Mouse (Mus musculus) midbrain, embryonic 10.5 days (tissue): Measurements from ENCODE around the gene Abat. TPM values are rescaled to one million over a fixed set of nuclear protein-coding genes. Genes with fewer than 3 reads are reported as not detected.
"Not testable (repeated sequence)": the region's sequence is repeated elsewhere in the genome, so short reads cannot be mapped to it uniquely, and the experiment has no call there.

Experiments
- DNase-seq: peaks from one replicate; pipeline ENCODE4 v3.0.0-alpha.2; 2017; ENCODE audit warnings: low spot score
- H3K27ac ChIP-seq: fragments of 300-500 bp; sonication (generic); replicated peaks from 2 replicates; pipeline ENCODE4 v1.5.1; 2016; ENCODE audit warnings: mild to moderate bottlenecking
- H3K27me3 ChIP-seq: fragments of 300-500 bp; sonication (generic); 2 replicates; pipeline ENCODE4 v1.6.1; 2016; ENCODE audit warnings: low read depth, mild to moderate bottlenecking; ENCODE audit not compliant: poor library complexity, severe bottlenecking
- H3K36me3 ChIP-seq: fragments of 300-500 bp; sonication (generic); 2 replicates; pipeline ENCODE4 v1.6.1; 2016; ENCODE audit warnings: mild to moderate bottlenecking, moderate library complexity
- H3K4me1 ChIP-seq: fragments of 300-500 bp; sonication (generic); 2 replicates; pipeline ENCODE4 v1.6.1; 2016
- H3K4me3 ChIP-seq: fragments of 300-500 bp; sonication (generic); 2 replicates; pipeline ENCODE4 v1.5.1; 2016; ENCODE audit warnings: mild to moderate bottlenecking, moderate library complexity
- H3K9me3 ChIP-seq: fragments of 300-500 bp; sonication (generic); replicated peaks from 2 replicates; pipeline ENCODE4 v1.6.1; 2016; ENCODE audit warnings: mild to moderate bottlenecking
- WGBS: fragments of 180-500 bp; shearing (Covaris S2); methylation state at CpG from one replicate; pipeline ENCODE4 v1.1.7; 2016; 5-methylcytosine and 5-hydroxymethylcytosine counted together
- polyA plus RNA-seq: library from polyadenylated mRNA; unstranded; fragments of >200 nt; fragmentation: Nextera tagmentation; extraction: Ambion mirVana; gene quantifications from 2 replicates; pipeline ENCODE4 v1.2.1, GENCODE M21; 2016

The Abat gene
- polyA plus RNA-seq, 1 experiment from 2014 or later = 16.4 TPM

DNA sequence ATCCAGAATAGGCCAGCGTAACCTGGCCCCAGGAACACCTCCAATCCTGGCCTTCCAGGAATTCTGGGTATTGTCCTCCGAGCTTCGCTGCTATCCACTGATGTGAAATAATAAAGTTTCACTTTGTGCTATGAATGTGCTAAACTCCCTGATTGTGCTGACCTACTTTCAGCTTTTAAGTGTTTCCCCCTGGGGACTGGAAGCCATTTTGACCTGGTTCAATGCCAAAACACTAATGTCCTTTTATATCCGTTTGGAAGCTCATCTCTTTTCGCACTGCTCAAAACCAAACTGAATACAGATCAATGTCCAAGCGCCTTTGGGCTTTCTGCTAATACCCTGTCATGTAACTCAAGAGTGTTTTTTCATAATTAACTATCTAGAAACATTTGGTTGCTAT lies 22.2 kb downstream of the Abat start:
- Histone ChIP-seq H3K27me3 (no peaks in the 10 kb centered on the region; the same call in 1 of the 2 replicates), H3K9me3 (no peaks in the 10 kb centered on the region), H3K4me3 (no peak overlapping the region), H3K27ac (no peak overlapping the region), H3K36me3 (0 out of 2 replicates have a peak, but pooled peaks cover 3% of the 10 kb centered on the region), H3K4me1 (peaks cover 25% of the 10 kb centered on the region)
- WGBS = 89% methylated on average over 6 of the region's 6 CpGs
- no peak for DNase-seq

DNA sequence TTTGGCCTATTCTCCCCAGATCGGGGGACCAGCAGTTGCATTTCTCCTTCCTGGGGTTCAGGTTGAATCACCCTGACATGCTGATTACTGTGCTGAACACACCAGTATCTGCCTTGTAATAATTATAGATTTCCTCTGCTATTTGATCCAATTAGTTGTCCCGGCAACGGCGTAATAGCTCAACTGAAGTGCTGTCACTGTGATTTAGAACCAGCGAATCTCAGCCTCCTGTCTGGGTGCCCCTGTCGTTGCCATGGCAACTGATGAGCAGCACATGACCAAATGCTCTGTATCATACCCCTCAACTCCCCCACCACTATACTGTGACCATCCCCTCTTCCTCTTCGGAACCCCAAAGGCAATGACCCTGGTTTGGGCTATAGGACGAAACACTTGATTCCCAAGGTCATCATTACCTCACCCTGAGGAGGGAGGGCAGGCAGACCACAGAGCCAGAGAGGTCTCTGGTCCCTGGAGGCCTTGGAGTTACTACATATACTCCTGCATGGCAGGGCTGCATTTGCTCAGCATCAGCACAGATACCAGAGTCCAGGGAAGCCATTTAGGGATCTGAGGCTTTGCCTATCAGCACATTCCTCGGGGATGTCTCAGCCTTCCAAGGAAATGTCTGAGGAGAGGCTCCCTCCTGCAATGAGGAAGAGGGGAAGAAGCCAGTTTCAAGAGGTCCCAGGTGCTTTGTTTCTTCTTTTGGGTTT lies 26.1 kb downstream of the Abat start:
- no peak overlapping the region for H3K4me3 ChIP-seq
- peak; percentile 62 for DNase-seq
- H3K27me3 ChIP-seq = peaks cover 7% of the 10 kb centered on the region; the same call in 1 of the 2 replicates
- H3K36me3 ChIP-seq = no peaks in the 10 kb centered on the region
- no peaks in the 10 kb centered on the region for H3K9me3 ChIP-seq
- WGBS = 60% methylated on average over 9 of the region's 9 CpGs
- H3K27ac ChIP-seq = peak overlapping the region; percentile 53
- H3K4me1 ChIP-seq = peaks cover 26% of the 10 kb centered on the region

DNA sequence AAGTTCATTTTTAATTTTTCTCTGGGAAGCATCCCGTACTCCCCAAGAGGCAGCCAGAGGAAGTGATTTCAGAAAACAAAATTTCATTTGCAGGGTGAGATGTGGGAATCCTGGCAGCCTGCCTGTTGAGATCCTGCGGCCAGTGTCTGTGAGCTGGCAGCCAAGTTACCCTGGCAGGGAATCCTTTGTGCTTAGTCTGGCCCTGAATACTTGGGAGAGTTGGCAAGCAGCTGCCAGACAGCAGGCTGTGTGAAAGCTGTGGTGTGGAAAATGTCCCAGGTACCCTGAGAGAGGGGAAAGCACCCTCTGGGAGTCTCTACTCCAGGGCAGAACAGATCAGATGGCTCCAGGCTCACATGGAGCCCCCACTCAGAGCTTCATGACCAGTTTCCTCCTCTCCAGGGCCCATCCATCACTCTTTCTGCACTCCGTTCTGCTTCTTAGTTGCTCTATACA lies 27.7 kb downstream of the Abat start:
- Histone ChIP-seq H3K36me3 (no peaks in the 10 kb centered on the region), H3K27me3 (peaks cover 7% of the 10 kb centered on the region; the same call in 1 of the 2 replicates), H3K4me1 (peaks cover 26% of the 10 kb centered on the region), H3K27ac (no peak overlapping the region), H3K4me3 (no peak overlapping the region), H3K9me3 (no peaks in the 10 kb centered on the region)
- DNase-seq = no peak
- 85% methylated on average over 3 of the region's 3 CpGs for WGBS

DNA sequence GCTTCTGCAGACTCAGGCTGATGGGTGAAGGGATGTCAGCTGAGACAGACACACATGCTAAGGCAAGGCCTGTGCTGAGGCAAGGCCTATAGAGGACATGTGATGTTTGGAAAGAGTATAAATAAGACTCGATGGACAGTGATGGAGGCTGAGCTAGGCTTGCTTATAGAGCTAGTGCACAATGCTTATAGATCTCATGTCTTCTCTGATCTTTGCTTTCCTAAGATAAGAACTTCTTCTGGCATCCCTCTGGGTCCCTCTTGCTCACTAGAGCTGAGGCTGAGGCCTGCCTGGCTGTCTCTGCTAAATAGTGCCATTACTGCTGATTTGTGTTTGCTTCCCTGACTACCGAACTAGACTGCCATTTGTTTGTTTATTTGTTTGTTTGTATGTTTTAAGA lies 34.6 kb downstream of the Abat start:
- H3K27me3 ChIP-seq = no peaks in the 10 kb centered on the region
- no peaks in the 10 kb centered on the region for H3K4me1 ChIP-seq
- H3K27ac ChIP-seq = no peak overlapping the region
- 86% methylated on average over 2 of the region's 2 CpGs for WGBS
- H3K9me3 ChIP-seq = no peaks in the 10 kb centered on the region
- no peak for DNase-seq
- H3K4me3 ChIP-seq = no peak overlapping the region
- H3K36me3 ChIP-seq = 0 out of 2 replicates have a peak, but pooled peaks cover 5% of the 10 kb centered on the region

DNA sequence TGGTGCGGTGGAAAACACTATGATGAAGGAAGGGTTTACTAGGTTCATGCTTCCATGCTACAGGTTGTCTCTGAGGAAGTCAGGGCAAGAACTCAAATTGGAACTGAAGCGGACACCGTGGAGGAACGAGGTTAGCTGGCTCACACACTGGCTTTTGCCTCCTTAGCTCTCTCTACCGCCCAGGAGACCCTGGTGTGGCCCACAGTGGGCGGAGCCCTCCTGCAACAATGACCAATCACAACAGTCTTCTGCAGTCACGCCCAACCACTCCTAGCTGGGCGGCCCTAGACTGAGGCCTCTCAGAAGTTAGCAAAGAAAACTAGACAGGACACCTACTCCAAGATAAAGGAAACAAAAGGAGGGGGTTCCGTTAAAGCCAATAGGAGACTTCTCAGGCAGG lies 36.3 kb downstream of the Abat start:
- no peak for DNase-seq
- Histone ChIP-seq H3K4me3 (no peak overlapping the region), H3K36me3 (0 out of 2 replicates have a peak, but pooled peaks cover 5% of the 10 kb centered on the region), H3K27me3 (no peaks in the 10 kb centered on the region), H3K4me1 (no peaks in the 10 kb centered on the region), H3K9me3 (no peaks in the 10 kb centered on the region), H3K27ac (no peak overlapping the region)
- WGBS = 68% methylated on average over 9 of the region's 9 CpGs

DNA sequence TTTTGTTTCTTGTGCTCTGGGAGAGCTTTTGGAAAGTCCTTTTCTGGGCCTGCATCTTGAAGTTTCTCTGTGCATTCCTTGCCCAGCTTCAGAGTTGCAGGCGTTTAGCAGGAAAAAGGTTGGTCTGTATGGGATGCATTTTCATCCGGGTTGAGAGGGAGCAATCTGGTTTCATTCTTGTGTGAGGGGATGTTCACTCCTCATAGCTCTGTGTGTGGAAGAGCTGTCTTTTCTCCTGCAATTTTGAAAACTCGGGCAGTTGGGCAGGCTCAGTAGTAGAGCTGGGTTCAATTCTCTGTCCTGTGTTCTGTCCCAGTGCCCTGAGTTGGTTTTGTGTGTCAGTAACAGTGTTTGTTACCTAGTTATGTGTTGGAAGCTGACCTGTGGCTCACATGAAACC lies 41.1 kb downstream of the Abat start:
- 89% methylated on average over 3 of the region's 3 CpGs for WGBS
- no peaks in the 10 kb centered on the region for H3K27me3 ChIP-seq
- no peaks in the 10 kb centered on the region for H3K4me1 ChIP-seq
- H3K36me3 ChIP-seq = no peaks in the 10 kb centered on the region
- H3K4me3 ChIP-seq = no peak overlapping the region
- H3K27ac ChIP-seq = no peak overlapping the region
- DNase-seq = no peak
- H3K9me3 ChIP-seq = peaks cover 24% of the 10 kb centered on the region; the same call in 1 of the 2 replicates

DNA sequence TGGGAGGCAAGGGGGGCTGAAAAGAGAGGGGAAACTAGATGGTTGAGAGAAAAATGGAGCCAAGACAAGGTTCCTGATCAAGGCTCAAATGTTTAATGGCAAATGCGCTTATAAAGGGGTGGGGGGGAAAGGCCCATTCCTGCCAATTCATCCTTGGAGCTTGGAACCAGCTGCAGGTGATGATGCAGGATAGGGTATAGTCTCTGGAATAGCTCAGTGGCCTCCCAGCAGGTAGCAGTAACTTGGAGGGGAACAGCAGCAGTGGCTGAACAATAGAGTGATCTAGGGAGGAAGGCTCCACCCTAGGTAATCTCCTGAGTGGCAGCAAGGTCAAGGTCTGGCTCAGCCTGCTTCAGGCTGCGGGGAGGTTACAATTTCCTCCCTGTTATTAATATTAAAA lies 41.5 kb downstream of the Abat start:
- H3K27me3 ChIP-seq, H3K27ac ChIP-seq, DNase-seq, H3K4me3 ChIP-seq, H3K36me3 ChIP-seq, H3K4me1 ChIP-seq: not testable (repeated sequence)
- WGBS = 92% methylated on average over 2 of the region's 2 CpGs
- peaks cover 25% of the 10 kb centered on the region; the same call in 1 of the 2 replicates for H3K9me3 ChIP-seq

DNA sequence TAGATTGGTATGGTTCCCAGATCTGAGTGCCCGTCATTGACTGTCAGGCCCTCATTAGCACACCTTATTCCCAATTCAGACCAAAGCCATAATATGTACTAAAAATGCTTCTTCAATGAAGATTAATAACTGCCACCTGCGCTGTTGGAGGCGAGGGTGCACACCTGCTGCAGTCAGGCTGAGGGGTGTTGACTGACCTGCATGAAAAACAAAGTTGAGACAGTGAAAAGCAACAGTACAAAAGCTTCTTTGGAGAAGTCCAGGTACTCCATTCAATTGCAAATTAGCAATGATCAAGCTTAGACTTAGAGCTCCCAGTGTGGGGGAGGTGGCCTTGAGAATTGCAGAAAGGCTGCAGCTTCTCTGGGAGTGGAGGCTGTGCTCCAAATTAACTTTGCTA lies 42.1 kb downstream of the Abat start:
- not testable (repeated sequence) for H3K4me3 ChIP-seq, DNase-seq, H3K27ac ChIP-seq, H3K27me3 ChIP-seq, H3K4me1 ChIP-seq, H3K36me3 ChIP-seq
- H3K9me3 ChIP-seq = peaks cover 31% of the 10 kb centered on the region
- 85% methylated on average over 3 of the region's 3 CpGs for whole genome bisulfite sequencing

DNA sequence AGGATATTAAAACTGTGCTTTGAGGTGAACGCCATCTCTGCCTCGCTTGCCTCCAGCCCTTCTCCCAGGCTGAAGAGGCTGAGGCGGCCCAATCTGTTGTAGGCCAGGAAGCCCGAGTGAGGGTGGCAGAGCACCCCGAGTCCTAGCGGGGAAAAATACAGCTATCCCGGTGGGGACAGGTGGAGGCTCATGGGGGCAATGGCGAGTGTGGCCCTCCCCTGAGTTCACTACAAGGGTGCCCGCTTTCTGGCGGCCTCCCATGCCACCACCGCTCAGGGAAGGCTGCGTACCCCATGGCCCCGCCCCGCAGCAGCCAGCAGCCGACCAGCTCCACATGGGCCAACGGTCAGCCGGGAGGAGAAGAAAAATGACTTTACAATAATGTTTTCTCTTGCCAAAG lies 46.9 kb downstream of the Abat start:
- H3K27me3 ChIP-seq = peaks cover 12% of the 10 kb centered on the region; the same call in 1 of the 2 replicates
- H3K4me3 ChIP-seq = no peak overlapping the region
- H3K36me3 ChIP-seq = peaks cover 4% of the 10 kb centered on the region
- no peak overlapping the region for H3K27ac ChIP-seq
- 89% methylated on average over 17 of the region's 17 CpGs for WGBS
- DNase-seq = no peak
- H3K9me3 ChIP-seq = peaks cover 31% of the 10 kb centered on the region
- H3K4me1 ChIP-seq = no peaks in the 10 kb centered on the region

DNA sequence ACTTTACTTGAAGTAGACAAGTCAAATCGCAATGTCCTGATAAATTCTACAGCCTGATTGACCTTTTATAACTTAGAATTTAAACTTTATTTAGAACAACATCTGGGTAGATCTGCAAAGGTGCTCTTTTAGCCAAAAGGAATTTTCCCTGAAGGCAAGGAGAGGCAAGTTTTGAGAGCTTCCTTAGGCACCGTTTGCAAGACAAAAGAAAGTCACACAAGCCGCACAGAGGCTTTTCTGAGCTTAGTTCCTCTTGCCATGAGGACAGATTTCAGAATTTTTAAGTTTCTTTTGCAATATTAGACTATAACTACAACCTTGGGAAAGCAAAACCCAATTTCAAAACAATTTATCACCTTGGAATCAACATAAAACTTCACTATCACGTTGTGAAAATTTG lies 47.9 kb downstream of the Abat start:
- 34% methylated on average over 4 of the region's 4 CpGs for WGBS
- H3K36me3 ChIP-seq, H3K4me3 ChIP-seq, DNase-seq, H3K27ac ChIP-seq, H3K4me1 ChIP-seq: not testable (repeated sequence)
- Histone ChIP-seq H3K9me3 (peaks cover 24% of the 10 kb centered on the region), H3K27me3 (peaks cover 12% of the 10 kb centered on the region; the same call in 1 of the 2 replicates)

DNA sequence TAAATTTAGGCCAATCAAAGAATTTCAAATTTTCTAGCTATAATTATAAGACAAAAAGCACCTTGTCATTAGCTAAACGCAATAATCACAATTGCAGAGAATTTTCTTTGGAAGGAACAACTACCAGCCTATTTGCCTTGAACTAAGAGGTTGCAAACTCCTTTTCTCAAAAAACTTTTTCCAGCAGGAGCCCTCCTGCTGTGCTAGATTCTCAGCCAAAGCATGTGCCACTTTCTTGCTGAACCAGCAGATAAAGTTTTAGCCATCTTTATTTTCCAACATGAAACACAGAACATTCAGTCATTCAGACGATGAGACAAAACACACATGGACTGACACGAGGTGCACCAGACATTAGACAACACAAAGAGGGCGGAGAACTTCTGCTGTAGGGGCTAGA lies 48.6 kb downstream of the Abat start:
- Histone ChIP-seq H3K4me1 (peaks cover 15% of the 10 kb centered on the region), H3K27me3 (peaks cover 12% of the 10 kb centered on the region; the same call in 1 of the 2 replicates), H3K9me3 (peaks cover 24% of the 10 kb centered on the region)
- not testable (repeated sequence) for H3K27ac ChIP-seq, H3K36me3 ChIP-seq, DNase-seq, H3K4me3 ChIP-seq
- 42% methylated on average over 4 of the region's 4 CpGs for WGBS

DNA sequence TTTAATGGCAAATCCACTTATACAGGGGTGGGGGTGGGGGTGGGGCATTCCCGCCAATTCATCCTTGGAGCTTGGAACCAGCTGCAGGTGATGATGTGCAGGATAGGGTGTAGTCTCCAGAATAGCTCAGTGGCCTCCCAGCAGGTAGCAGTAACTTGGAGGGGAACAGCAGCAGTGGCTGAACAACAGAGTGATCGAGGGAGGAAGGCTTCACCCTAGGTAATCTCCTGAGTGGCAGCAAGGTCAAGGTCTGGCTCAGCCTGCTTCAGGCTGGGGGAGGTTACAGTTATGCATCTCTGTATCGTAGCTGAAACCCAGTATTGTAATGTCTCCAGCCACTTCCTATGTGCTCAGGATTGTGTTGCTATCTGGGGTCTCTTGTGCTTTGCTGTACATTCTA lies 49.6 kb downstream of the Abat start:
- WGBS = 66% methylated on average over 3 of the region's 3 CpGs
- not testable (repeated sequence) for H3K36me3 ChIP-seq, H3K4me3 ChIP-seq, DNase-seq, H3K27ac ChIP-seq
- Histone ChIP-seq H3K4me1 (peaks cover 23% of the 10 kb centered on the region), H3K9me3 (peaks cover 20% of the 10 kb centered on the region), H3K27me3 (peaks cover 12% of the 10 kb centered on the region; the same call in 1 of the 2 replicates)

DNA sequence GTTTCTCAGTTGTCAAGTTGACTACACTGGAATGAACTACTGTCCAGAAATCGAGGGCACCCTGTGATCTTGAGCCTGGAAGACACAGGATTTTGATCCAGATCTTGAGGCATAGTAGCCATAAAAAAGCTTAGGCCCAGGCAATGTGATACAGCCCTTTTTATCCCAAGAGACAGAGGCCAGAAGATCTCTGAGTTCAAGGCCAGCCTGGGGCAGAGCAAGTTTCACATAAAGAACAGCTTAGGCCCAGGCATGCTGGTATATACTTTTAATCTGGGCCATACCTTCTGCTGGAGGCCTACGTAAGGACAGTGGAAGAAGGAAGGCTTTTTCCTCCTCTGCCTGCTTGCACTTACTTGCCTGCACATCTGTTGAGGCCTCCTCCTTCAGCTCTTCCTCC lies 51.6 kb downstream of the Abat start:
- 85% methylated on average over 2 of the region's 2 CpGs for WGBS
- H3K27me3 ChIP-seq = peaks cover 12% of the 10 kb centered on the region; the same call in 1 of the 2 replicates
- no peak overlapping the region for H3K27ac ChIP-seq
- H3K9me3 ChIP-seq = peaks cover 6% of the 10 kb centered on the region
- DNase-seq = no peak
- no peak overlapping the region for H3K4me3 ChIP-seq
- peaks cover 4% of the 10 kb centered on the region for H3K36me3 ChIP-seq
- peaks cover 32% of the 10 kb centered on the region for H3K4me1 ChIP-seq
